Mouse (Mus musculus) MEL (cell line): ENCODE data around the gene Mtss1l. TPM values are rescaled to one million over a fixed set of nuclear protein-coding genes. Genes with fewer than 3 reads are reported as not detected.

ENCODE experiments used
- DNase-seq: peaks from one replicate; pipeline ENCODE4 v3.0.0; 2011; ENCODE audit warnings: low read depth, low spot score
- H3K27ac ChIP-seq: 2 replicates; pipeline ENCODE4 v1.5.1; 2012; ENCODE audit warnings: low read depth, mild to moderate bottlenecking, control low read depth, low read length, moderate library complexity; ENCODE audit not compliant: control insufficient read depth
- H3K27me3 ChIP-seq, 2 experiments: fragments of 150-350 bp in 1 of 2; sonication (generic) in 1 of 2; 2 replicates each; pipeline ENCODE4 v1.6.1; 2012; ENCODE audit warnings: low read length in 2 of 2, mild to moderate bottlenecking in 2 of 2, improper control_type of control experiment in 1 of 2, moderate library complexity in 1 of 2; ENCODE audit not compliant: insufficient read depth in 2 of 2, control insufficient read depth in 1 of 2
- H3K36me3 ChIP-seq, 2 experiments: 2 replicates each; pipeline ENCODE4 v1.6.1; 2012 to 2014; ENCODE audit warnings: low read length in 2 of 2, improper control_type of control experiment in 1 of 2, inconsistent platforms in 1 of 2, mild to moderate bottlenecking in 1 of 2; ENCODE audit not compliant: insufficient read depth in 2 of 2, control insufficient read depth in 1 of 2
- H3K4me1 ChIP-seq, 2 experiments: fragments of 150-350 bp in 1 of 2; sonication (generic) in 1 of 2; 2 replicates each; pipeline ENCODE4 v1.6.1; 2012; ENCODE audit warnings: low read length in 2 of 2, improper control_type of control experiment in 1 of 2, mild to moderate bottlenecking in 1 of 2; ENCODE audit not compliant: insufficient read depth in 2 of 2, control insufficient read depth in 1 of 2
- H3K4me3 ChIP-seq, 2 experiments: fragments of 150-350 bp in 1 of 2; sonication (generic) in 1 of 2; 2 replicates each; pipeline ENCODE4 v1.5.1; 2012; ENCODE audit warnings: low read depth in 2 of 2, low read length in 2 of 2, mild to moderate bottlenecking in 2 of 2, moderate library complexity in 2 of 2, control low read depth in 1 of 2, improper control_type of control experiment in 1 of 2; ENCODE audit not compliant: control insufficient read depth in 1 of 2, insufficient read depth in 1 of 2
- H3K79me2 ChIP-seq: 2 replicates; pipeline ENCODE4 v1.6.1; 2012; ENCODE audit warnings: mild to moderate bottlenecking, low read length, moderate library complexity; ENCODE audit not compliant: control insufficient read depth, poor library complexity, insufficient read depth
- H3K9ac ChIP-seq: 2 replicates; pipeline ENCODE4 v1.6.1; 2012; ENCODE audit warnings: low read depth, mild to moderate bottlenecking, control low read depth, low read length, moderate library complexity; ENCODE audit not compliant: control insufficient read depth, poor library complexity, severe bottlenecking
- H3K9me3 ChIP-seq: fragments of 150-350 bp; sonication (generic); replicated peaks from 2 replicates; pipeline ENCODE4 v1.6.1; 2012; ENCODE audit warnings: mild to moderate bottlenecking, low read length, improper control_type of control experiment, moderate library complexity; ENCODE audit not compliant: insufficient read depth
- CHD2 ChIP-seq: IDR thresholded peaks from 2 replicates; pipeline ENCODE4 v1.6.1; 2011; ENCODE audit warnings: low read length, improper control_type of control experiment
- CTCF ChIP-seq, 3 experiments: IDR thresholded peaks in 2 of 3; conservative IDR thresholded peaks in 1 of 3; 2 replicates each; pipeline ENCODE4 v1.5.1; 2011 to 2012; ENCODE audit warnings: low read length in 3 of 3, low read depth in 2 of 3, mild to moderate bottlenecking in 2 of 3, improper control_type of control experiment in 1 of 3, inconsistent platforms in 1 of 3, mixed read lengths in 1 of 3, moderate library complexity in 1 of 3; ENCODE audit not compliant: control insufficient read depth in 1 of 3, insufficient read depth in 1 of 3, poor library complexity in 1 of 3, severe bottlenecking in 1 of 3
- E2F4 ChIP-seq: IDR thresholded peaks from 2 replicates; pipeline ENCODE4 v1.6.1; 2011; ENCODE audit warnings: low read depth, low read length, improper control_type of control experiment, borderline replicate concordance
- ELF1 ChIP-seq: IDR thresholded peaks from 2 replicates; pipeline ENCODE4 v1.6.1; 2014; ENCODE audit warnings: low read depth, mild to moderate bottlenecking, inconsistent platforms, low read length, improper control_type of control experiment, moderate library complexity
- GABPA ChIP-seq: IDR thresholded peaks from 2 replicates; pipeline ENCODE4 v1.6.1; 2012; ENCODE audit warnings: low read depth, mild to moderate bottlenecking, inconsistent platforms, low read length, improper control_type of control experiment, moderate library complexity
- GATA1 ChIP-seq: IDR thresholded peaks from 2 replicates; pipeline ENCODE4 v1.6.1; 2011; ENCODE audit warnings: low read depth, low read length, improper control_type of control experiment
- HCFC1 ChIP-seq: IDR thresholded peaks from 2 replicates; pipeline ENCODE4 v1.6.1; 2012; ENCODE audit warnings: low read depth, mild to moderate bottlenecking, inconsistent platforms, low read length, improper control_type of control experiment, moderate library complexity
- JUND ChIP-seq: IDR thresholded peaks from 2 replicates; pipeline ENCODE4 v1.6.1; 2011; ENCODE audit warnings: low read depth, mild to moderate bottlenecking, improper control_type of control experiment, low read length
- KAT2A ChIP-seq: conservative IDR thresholded peaks from 2 replicates; pipeline ENCODE4 v1.6.1; 2012; ENCODE audit warnings: low read depth, low read length, improper control_type of control experiment, inconsistent platforms
- MAX ChIP-seq: IDR thresholded peaks from 2 replicates; pipeline ENCODE4 v1.6.1; 2011; ENCODE audit warnings: low read length, improper control_type of control experiment
- MAZ ChIP-seq: IDR thresholded peaks from 2 replicates; pipeline ENCODE4 v1.6.1; 2012; ENCODE audit warnings: low read depth, mild to moderate bottlenecking, inconsistent platforms, low read length, improper control_type of control experiment
- MEF2A ChIP-seq: IDR thresholded peaks from 2 replicates; pipeline ENCODE4 v1.6.1; 2014; ENCODE audit warnings: low read depth, mild to moderate bottlenecking, inconsistent platforms, low read length, improper control_type of control experiment; ENCODE audit not compliant: poor library complexity, insufficient replicate concordance, severe bottlenecking; ENCODE audit errors: extremely low read depth
- MXI1 ChIP-seq: IDR thresholded peaks from 2 replicates; pipeline ENCODE4 v1.6.1; 2011; ENCODE audit warnings: mild to moderate bottlenecking, low read depth, low read length, improper control_type of control experiment
- MYB ChIP-seq: IDR thresholded peaks from 2 replicates; pipeline ENCODE4 v1.6.1; 2011; ENCODE audit warnings: mild to moderate bottlenecking, low read depth, low read length, improper control_type of control experiment
- NELFE ChIP-seq: IDR thresholded peaks from 2 replicates; pipeline ENCODE4 v1.6.1; 2011; ENCODE audit warnings: low read depth, low read length, improper control_type of control experiment
- POLR2AphosphoS2 ChIP-seq: IDR thresholded peaks from 2 replicates; pipeline ENCODE4 v1.6.1; 2011; ENCODE audit warnings: low read length, improper control_type of control experiment
- RCOR1 ChIP-seq: IDR thresholded peaks from 2 replicates; pipeline ENCODE4 v1.6.1; 2012; ENCODE audit warnings: low read depth, mild to moderate bottlenecking, inconsistent platforms, low read length, improper control_type of control experiment
- SIN3A ChIP-seq: IDR thresholded peaks from 2 replicates; pipeline ENCODE4 v1.6.1; 2012; ENCODE audit warnings: low read length, improper control_type of control experiment, inconsistent platforms
- SMC3 ChIP-seq: IDR thresholded peaks from 2 replicates; pipeline ENCODE4 v1.6.1; 2011; ENCODE audit warnings: low read depth, low read length, improper control_type of control experiment
- TBP ChIP-seq: IDR thresholded peaks from 2 replicates; pipeline ENCODE4 v1.8.0; 2011; ENCODE audit warnings: low read depth, low read length, improper control_type of control experiment
- TCF12 ChIP-seq: IDR thresholded peaks from 2 replicates; pipeline ENCODE4 v1.6.1; 2014; ENCODE audit warnings: low read depth, mild to moderate bottlenecking, inconsistent platforms, low read length, improper control_type of control experiment, moderate library complexity
- UBTF ChIP-seq: IDR thresholded peaks from 2 replicates; pipeline ENCODE4 v1.6.1; 2012; ENCODE audit warnings: low read depth, mild to moderate bottlenecking, inconsistent platforms, low read length, improper control_type of control experiment, moderate library complexity, borderline replicate concordance; ENCODE audit not compliant: insufficient read depth
- USF1 ChIP-seq: IDR thresholded peaks from 2 replicates; pipeline ENCODE4 v1.6.1; 2014; ENCODE audit warnings: low read depth, mild to moderate bottlenecking, inconsistent platforms, low read length, improper control_type of control experiment, moderate library complexity
- ZC3H11A ChIP-seq: IDR thresholded peaks from 2 replicates; pipeline ENCODE4 v1.6.1; 2012; ENCODE audit warnings: low read depth, mild to moderate bottlenecking, inconsistent platforms, low read length, improper control_type of control experiment
- ZKSCAN1 ChIP-seq: IDR thresholded peaks from 2 replicates; pipeline ENCODE4 v1.6.1; 2012; ENCODE audit warnings: low read depth, mild to moderate bottlenecking, inconsistent platforms, low read length, improper control_type of control experiment, moderate library complexity
- ZMIZ1 ChIP-seq: IDR thresholded peaks from 2 replicates; pipeline ENCODE4 v1.6.1; 2012; ENCODE audit warnings: low read depth, mild to moderate bottlenecking, inconsistent platforms, low read length, improper control_type of control experiment, moderate library complexity
- ZNF384 ChIP-seq: IDR thresholded peaks from 2 replicates; pipeline ENCODE4 v1.6.1; 2012; ENCODE audit warnings: low read depth, mild to moderate bottlenecking, inconsistent platforms, low read length, improper control_type of control experiment
- polyA plus RNA-seq, 2 experiments: library from polyadenylated mRNA; stranded (reverse) in 1 of 2; unstranded in 1 of 2; fragments of >175 nt in 1 of 2; fragments of >200 nt in 1 of 2; gene quantifications; 2 replicates each; pipeline versions ENCODE4 v1.2.1 to v1.2.4; 2012; ENCODE audit warnings: low replicate concordance in 2 of 2, low read depth in 1 of 2; ENCODE audit not compliant: insufficient read length in 2 of 2, insufficient read depth in 1 of 2, missing spikeins in 1 of 2
- total RNA-seq: library from RNA; depleted of rRNA; stranded (reverse); fragments of 300-350 nt; gene quantifications from 2 replicates; pipeline ENCODE4 v1.2.3, GENCODE M21; 2012

The Mtss1l gene
- total and polyA plus RNA-seq, 3 experiments = 1.2 to 4.3 TPM; not detected in 1

GRCm38 (mm10) chr8:110740629-110741175, 19.4 kb downstream of the Mtss1l start:
- H3K9ac ChIP-seq = no peak overlapping the region

GRCm38 (mm10) chr8:110741816-110742451, 20.7 kb downstream of the Mtss1l start:
- H3K79me2 ChIP-seq = no peaks in the 10 kb centered on the region
- no peaks in the 10 kb centered on the region for H3K36me3 ChIP-seq
- no peak overlapping the region for H3K9ac ChIP-seq
- no peak for DNase-seq
- H3K27me3 ChIP-seq = no peaks in the 10 kb centered on the region
- TF ChIP-seq ELF1 (no peak), SIN3A (no peak), TBP (no peak), RCOR1 (no peak), MAX (no peak), USF1 (no peak), MAZ (no peak), TCF12 (no peak), E2F4 (no peak), SMC3 (no peak), UBTF (no peak), ZKSCAN1 (no peak), NELFE (no peak), ZMIZ1 (no peak), JUND (no peak), MYB (no peak), CHD2 (no peak), GATA1 (no peak)
- H3K27ac ChIP-seq = no peak overlapping the region
- peaks cover 0 to 4% of the 10 kb centered on the region in 2 experiments; a peak in 2 of 4 replicates for H3K4me1 ChIP-seq
- H3K4me3 ChIP-seq = no peak overlapping the region
- H3K9me3 ChIP-seq = no peaks in the 10 kb centered on the region

More at GRCm38 (mm10) chr8:110740629-110741175, 19.4 kb downstream of the Mtss1l start:
- no peak for DNase-seq
- Histone ChIP-seq H3K36me3 (no peaks in the 10 kb centered on the region), H3K9me3 (no peaks in the 10 kb centered on the region), H3K79me2 (no peaks in the 10 kb centered on the region), H3K4me3 (no peak overlapping the region), H3K4me1 (no peaks in the 10 kb centered on the region), H3K27ac (no peak overlapping the region), H3K27me3 (no peaks in the 10 kb centered on the region)
- TF ChIP-seq MAZ (no peak), ELF1 (no peak), HCFC1 (no peak), GABPA (no peak), E2F4 (no peak), SMC3 (no peak), CTCF (IDR thresholded peaks at IDR 0.05 in 2 of 3, conservative IDR thresholded peaks at IDR 0.05 in 1 of 3; ENCODE audit: control insufficient read depth in 1 of 3, insufficient read depth in 1 of 3, low read depth in 2 of 3, low read length in 3 of 3, poor library complexity in 1 of 3, severe bottlenecking in 1 of 3) (no peak), MEF2A (no peak), MXI1 (no peak), ZNF384 (no peak), KAT2A (no peak), USF1 (no peak), MAX (no peak), ZC3H11A (no peak), RCOR1 (no peak), POLR2AphosphoS2 (no peak), TBP (no peak)
